Mouse (Mus musculus): ENCODE measurements around the gene Gm49373.

DNA sequence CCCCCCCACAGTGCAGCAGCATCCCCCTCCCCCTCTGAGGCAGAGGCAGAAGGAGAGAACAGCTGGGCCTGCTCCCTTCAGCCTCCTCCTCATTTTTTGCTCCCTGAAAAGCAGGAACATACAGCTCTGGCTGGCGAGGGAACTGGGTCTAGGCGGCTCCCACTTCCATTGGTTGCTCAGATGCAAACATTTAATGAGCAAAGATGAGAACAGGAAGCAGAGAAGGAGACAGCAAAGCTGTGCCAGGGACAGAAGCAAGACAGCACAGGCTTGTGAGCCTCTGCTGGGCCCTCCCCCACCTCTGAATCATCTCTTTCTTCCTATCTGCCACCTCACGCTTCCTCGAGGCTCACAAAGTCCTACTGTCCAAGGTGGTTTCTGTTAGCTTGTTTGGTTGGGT is 31.6 kb downstream of the Gm49373 start:
- TF ChIP-seq CTCF (IDR thresholded peaks at IDR 0.05; ENCODE audit: low read depth) (no peak), EP300 (optimal IDR thresholded peaks at IDR 0.05) (no peak)
